Mouse (Mus musculus): ENCODE results near the gene Cetn2. TPM values are rescaled to one million over a fixed set of nuclear protein-coding genes. Genes with fewer than 3 reads are reported as not detected.

Gene Cetn2
- polyA plus RNA-seq (2015; fragmentation: Illumina TruSeq; extraction: RNeasy Lipid Tissue Mini Kit (QIAGEN cat#74804); ENCODE audit: insufficient read depth, low replicate concordance): 105 TPM

GRCm38 (mm10) chrX:72917884-72918681, at the start of gene Cetn2, which contains the start of gene Nsdhl:
Cetn2 (minus strand) TSS chrX:72918411.
Nsdhl (plus strand) TSS chrX:72918557.

Other genes with a start within 250 kb of the Cetn2 start
- gene Gabrq, start 93.2 kb downstream of the Cetn2 start, polyA plus RNA-seq (2015; fragmentation: Illumina TruSeq; extraction: RNeasy Lipid Tissue Mini Kit (QIAGEN cat#74804); ENCODE audit: insufficient read depth, low replicate concordance): 9.1 TPM
- gene Nsdhl, start 146 bp upstream of the Cetn2 start, polyA plus RNA-seq (2015; fragmentation: Illumina TruSeq; extraction: RNeasy Lipid Tissue Mini Kit (QIAGEN cat#74804); ENCODE audit: insufficient read depth, low replicate concordance): 21.9 TPM
- 1.0 TPM for gene Zfp185, start 68.9 kb upstream of the Cetn2 start, polyA plus RNA-seq (2015; fragmentation: Illumina TruSeq; extraction: RNeasy Lipid Tissue Mini Kit (QIAGEN cat#74804); ENCODE audit: insufficient read depth, low replicate concordance)
- not detected for gene Pnma5, start 118.7 kb upstream of the Cetn2 start, polyA plus RNA-seq (2015; fragmentation: Illumina TruSeq; extraction: RNeasy Lipid Tissue Mini Kit (QIAGEN cat#74804); ENCODE audit: insufficient read depth, low replicate concordance)
- not detected for gene Pnma3, start 146.4 kb upstream of the Cetn2 start, polyA plus RNA-seq (2015; fragmentation: Illumina TruSeq; extraction: RNeasy Lipid Tissue Mini Kit (QIAGEN cat#74804); ENCODE audit: insufficient read depth, low replicate concordance)
- 44.1 TPM for gene Xlr4a, start 164.1 kb upstream of the Cetn2 start, polyA plus RNA-seq (2015; fragmentation: Illumina TruSeq; extraction: RNeasy Lipid Tissue Mini Kit (QIAGEN cat#74804); ENCODE audit: insufficient read depth, low replicate concordance)
- 0.55 TPM for gene Xlr3a, start 178.7 kb upstream of the Cetn2 start, polyA plus RNA-seq (2015; fragmentation: Illumina TruSeq; extraction: RNeasy Lipid Tissue Mini Kit (QIAGEN cat#74804); ENCODE audit: insufficient read depth, low replicate concordance)
- gene Gm14685, start 198.6 kb upstream of the Cetn2 start, polyA plus RNA-seq (2015; fragmentation: Illumina TruSeq; extraction: RNeasy Lipid Tissue Mini Kit (QIAGEN cat#74804); ENCODE audit: insufficient read depth, low replicate concordance): not detected
- not detected for gene Xlr5b, start 230.4 kb upstream of the Cetn2 start, polyA plus RNA-seq (2015; fragmentation: Illumina TruSeq; extraction: RNeasy Lipid Tissue Mini Kit (QIAGEN cat#74804); ENCODE audit: insufficient read depth, low replicate concordance)
- not detected for gene DXBay18, start 231.0 kb upstream of the Cetn2 start, polyA plus RNA-seq (2015; fragmentation: Illumina TruSeq; extraction: RNeasy Lipid Tissue Mini Kit (QIAGEN cat#74804); ENCODE audit: insufficient read depth, low replicate concordance)

Data from spleen, adult 10 weeks (tissue).